Mouse (Mus musculus) forebrain, embryonic 12.5 days (tissue): Measurements from ENCODE around the gene Ubtd2. TPM values are rescaled to one million over a fixed set of nuclear protein-coding genes. Genes with fewer than 3 reads are reported as not detected.

Source experiments
- ATAC-seq: fragments of 200-750 bp; cut with Nextera tagmentation; 2 replicates; pipeline ENCODE4 v1.8.0; 2017; ENCODE audit warnings: moderate TSS enrichment; ENCODE audit not compliant: low FRiP score
- H3K27ac ChIP-seq: fragments of 300-500 bp; sonication (generic); 2 replicates; pipeline ENCODE4 v1.5.1; 2016; ENCODE audit warnings: mild to moderate bottlenecking
- H3K27me3 ChIP-seq: fragments of 300-500 bp; sonication (generic); 2 replicates; pipeline ENCODE4 v1.6.1; 2016; ENCODE audit warnings: mild to moderate bottlenecking
- H3K36me3 ChIP-seq: fragments of 300-500 bp; sonication (generic); replicated peaks from 2 replicates; pipeline ENCODE4 v1.6.1; 2016; ENCODE audit warnings: mild to moderate bottlenecking
- H3K4me1 ChIP-seq: fragments of 300-500 bp; sonication (generic); 2 replicates; pipeline ENCODE4 v1.6.1; 2016
- H3K4me2 ChIP-seq: fragments of 300-500 bp; sonication (generic); 2 replicates; pipeline ENCODE4 v1.6.1; 2016; ENCODE audit warnings: mild to moderate bottlenecking, moderate library complexity
- H3K4me3 ChIP-seq: fragments of 300-500 bp; sonication (generic); replicated peaks from 2 replicates; pipeline ENCODE4 v1.5.1; 2016; ENCODE audit warnings: mild to moderate bottlenecking
- H3K9ac ChIP-seq: fragments of 300-500 bp; sonication (generic); 2 replicates; pipeline ENCODE4 v1.6.1; 2016; ENCODE audit warnings: mild to moderate bottlenecking
- H3K9me3 ChIP-seq: fragments of 300-500 bp; sonication (generic); 2 replicates; pipeline ENCODE4 v1.6.1; 2016
- WGBS: fragments of 180-500 bp; shearing (Covaris S2); methylation state at CpG from one replicate; pipeline ENCODE4 v1.1.7; 2016; 5-methylcytosine and 5-hydroxymethylcytosine counted together
- polyA plus RNA-seq: library from polyadenylated mRNA; unstranded; fragments of >200 nt; fragmentation: Nextera tagmentation; extraction: Ambion mirVana; gene quantifications from 2 replicates; pipeline ENCODE4 v1.2.1, GENCODE M21; 2016

Gene Ubtd2
- polyA plus RNA-seq, 1 experiment from 2014 or later = 68.3 TPM

DNA sequence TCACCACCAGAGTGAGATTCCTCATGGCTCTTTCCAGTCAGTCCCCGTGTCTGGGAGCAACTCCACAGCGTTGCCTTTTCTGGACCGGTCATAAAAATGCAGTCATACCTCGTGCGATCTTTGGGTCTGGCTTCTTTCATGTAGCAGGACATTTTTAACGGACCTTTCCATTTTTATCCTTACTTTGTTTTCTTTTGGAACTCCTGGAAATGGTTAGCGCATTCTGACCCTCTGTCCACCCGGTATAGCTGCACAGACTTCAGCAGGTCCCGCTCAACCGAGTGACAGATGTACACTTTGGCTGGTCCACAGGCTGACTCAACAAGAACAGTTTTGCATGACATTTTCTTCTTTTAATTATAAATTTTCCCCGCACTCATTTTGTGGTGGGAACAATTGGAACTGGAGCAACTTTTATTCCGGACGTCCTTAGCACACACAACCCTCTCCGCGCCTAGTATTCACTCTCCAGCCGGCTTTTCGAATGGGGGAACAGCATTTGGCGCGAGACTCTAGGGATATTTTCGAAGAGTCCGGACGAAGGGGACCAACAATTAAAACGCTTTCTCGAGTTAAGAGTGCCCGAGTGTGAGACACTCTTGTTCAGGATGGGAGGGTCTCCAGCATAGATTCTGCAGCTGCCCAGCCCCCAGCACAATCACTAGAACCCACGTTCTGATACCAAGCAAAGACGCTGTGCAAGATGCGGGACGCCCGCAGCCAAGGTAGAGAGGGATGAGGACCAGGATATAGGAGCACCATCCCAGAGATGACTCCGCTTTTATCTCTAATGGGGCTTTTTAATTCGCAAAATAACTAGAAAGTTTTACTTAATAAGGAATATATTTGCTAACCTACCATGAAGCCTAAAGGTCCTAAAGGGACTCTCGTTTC, 76.9 kb downstream of the Ubtd2 start, which contains the start of gene Efcab9:
Gene Efcab9, minus strand, starts transcription at position 211 of the 894 bp plus-strand sequence.
- Histone ChIP-seq H3K9me3 (no peaks in the 10 kb centered on the region), H3K4me1 (peaks cover 24% of the 10 kb centered on the region), H3K36me3 (0 out of 2 replicates have a peak, but pooled peaks cover 6% of the 10 kb centered on the region), H3K9ac (peak within 1 kb of the TSS; percentile 71), H3K4me2 (peak within 1 kb of the TSS; percentile 99), H3K27me3 (peaks cover 49% of the 10 kb centered on the region), H3K27ac (no peak within 1 kb of the TSS), H3K4me3 (peak within 1 kb of the TSS; percentile 70)
- peak; percentile 24; the same call in 1 of the 2 replicates for ATAC-seq
- WGBS = 7% methylated on average over 33 of the region's 33 CpGs

DNA sequence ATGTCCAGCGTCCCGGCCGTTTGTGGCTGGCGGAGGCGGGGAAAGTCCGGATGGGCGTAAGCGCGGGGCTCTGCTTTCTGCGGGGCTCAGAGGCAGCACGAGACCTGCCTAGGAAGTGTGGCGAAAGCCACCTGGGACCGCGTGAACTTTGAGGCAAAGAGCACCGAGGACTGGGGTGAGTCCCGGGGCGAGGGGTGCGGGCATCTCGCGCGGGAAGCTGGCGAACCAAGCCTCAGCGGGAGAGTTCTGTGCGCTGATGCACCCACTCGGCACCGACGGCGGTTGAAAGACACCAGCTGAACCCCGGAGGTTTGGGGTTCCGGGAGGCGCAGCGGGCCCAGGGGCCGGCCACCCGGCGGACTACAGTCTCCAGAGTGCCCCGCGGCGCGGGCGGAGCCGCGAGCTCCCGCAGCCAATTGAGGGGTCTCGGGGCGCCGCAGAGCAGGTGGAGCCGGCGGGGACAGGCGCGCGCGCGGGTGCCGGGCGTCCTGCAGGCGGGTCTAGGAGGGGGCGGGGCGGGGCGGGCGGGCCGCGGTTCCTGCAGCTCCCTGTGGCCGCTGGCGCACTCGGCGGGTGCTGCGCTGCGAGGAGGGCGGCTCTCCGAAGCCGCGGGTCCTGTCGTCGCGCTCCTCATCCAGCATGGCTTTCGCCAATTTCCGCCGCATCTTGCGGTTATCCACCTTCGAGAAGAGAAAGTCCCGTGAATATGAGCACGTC, 77.8 kb downstream of the Ubtd2 start, which contains the start of gene Stk10:
Gene Stk10, plus strand, starts transcription at position 541 of the 717 bp plus-strand sequence.
- H3K9ac ChIP-seq = peak within 1 kb of the TSS; percentile 71
- peaks cover 32% of the 10 kb centered on the region for H3K4me1 ChIP-seq
- ATAC-seq = peak; percentile 92
- under 1% methylated on average over 60 of the region's 82 CpGs for WGBS
- peak within 1 kb of the TSS; percentile 99 for H3K4me2 ChIP-seq
- no peak within 1 kb of the TSS for H3K27ac ChIP-seq
- 0 out of 2 replicates have a peak, but pooled peaks cover 6% of the 10 kb centered on the region for H3K36me3 ChIP-seq
- H3K9me3 ChIP-seq = no peaks in the 10 kb centered on the region
- H3K4me3 ChIP-seq = peak within 1 kb of the TSS; percentile 70
- H3K27me3 ChIP-seq = peaks cover 51% of the 10 kb centered on the region

DNA sequence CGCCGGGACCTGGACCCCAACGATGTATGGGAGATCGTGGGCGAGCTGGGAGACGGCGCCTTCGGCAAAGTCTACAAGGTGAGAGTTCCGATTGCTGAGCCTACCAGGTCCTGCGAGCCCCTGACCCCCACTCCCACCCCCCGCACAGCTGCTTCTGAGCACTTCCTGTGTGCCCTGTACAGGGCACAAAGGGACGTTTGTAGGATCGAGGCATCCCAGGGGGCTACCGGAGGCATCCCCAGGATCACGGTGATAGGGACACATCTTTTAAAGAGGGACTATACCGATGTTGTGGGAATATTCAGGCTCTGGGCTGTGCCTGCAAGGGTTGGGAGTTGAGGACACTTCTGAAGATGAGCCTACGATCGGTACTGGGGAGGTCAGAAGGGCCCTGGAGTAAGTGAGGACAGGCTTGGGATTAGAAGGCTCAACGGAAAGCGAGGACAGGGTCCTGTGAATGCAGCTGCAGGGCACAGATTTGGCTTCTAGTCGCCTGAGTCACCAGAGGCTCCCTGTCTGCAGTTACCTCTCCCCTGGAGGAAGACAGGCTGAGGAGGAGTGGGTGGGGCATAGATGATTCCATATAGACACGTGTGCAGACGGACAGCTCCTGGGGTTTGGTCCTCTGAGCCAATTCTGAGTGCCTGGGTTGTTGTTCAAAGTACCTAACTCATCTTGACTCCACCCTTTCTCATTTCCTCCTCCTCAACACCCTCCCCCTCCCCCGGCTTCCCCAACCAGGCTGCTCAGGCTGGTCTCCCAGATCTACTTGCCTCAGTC, 78.5 kb downstream of the Ubtd2 start:
- peak overlapping the region; percentile 99 for H3K4me2 ChIP-seq
- no peaks in the 10 kb centered on the region for H3K36me3 ChIP-seq
- peak; percentile 40 for ATAC-seq
- peak overlapping the region; percentile 70 for H3K4me3 ChIP-seq
- H3K27ac ChIP-seq = no peak overlapping the region
- peaks cover 39% of the 10 kb centered on the region for H3K4me1 ChIP-seq
- WGBS = 1% methylated on average over 24 of the region's 24 CpGs
- no peaks in the 10 kb centered on the region for H3K9me3 ChIP-seq
- peak overlapping the region; percentile 71 for H3K9ac ChIP-seq
- H3K27me3 ChIP-seq = peaks cover 58% of the 10 kb centered on the region

DNA sequence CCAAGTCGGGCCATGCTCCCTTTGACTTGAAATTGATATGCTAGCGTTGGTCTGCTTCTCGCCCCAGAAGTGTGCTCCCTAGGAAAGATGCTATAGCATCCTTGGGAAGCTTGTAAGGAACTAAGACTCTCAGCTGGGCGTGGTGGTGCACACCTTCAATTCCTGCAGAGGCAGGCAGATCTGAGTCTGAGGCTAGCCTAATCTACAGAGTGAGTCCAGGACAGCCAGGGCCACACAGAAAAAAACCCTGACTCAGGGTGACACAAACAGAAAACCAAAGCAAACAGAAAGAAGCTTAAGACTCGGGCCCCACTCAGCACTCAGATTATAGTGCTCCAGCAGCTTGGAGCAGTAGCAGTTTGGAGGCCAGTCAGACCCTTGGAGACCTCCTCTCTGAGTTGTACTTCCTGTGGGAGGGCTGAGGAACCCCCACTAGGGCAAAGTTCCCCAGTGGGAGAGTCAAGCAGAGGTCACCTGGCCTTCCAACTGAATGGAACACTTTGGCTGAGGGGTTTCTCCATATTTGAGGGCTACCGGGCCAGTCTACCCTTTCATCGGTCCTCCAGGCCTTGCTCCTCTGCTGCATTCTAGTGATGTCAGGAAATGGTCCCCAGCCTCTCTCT, 79.4 kb downstream of the Ubtd2 start:
- Histone ChIP-seq H3K4me1 (peaks cover 39% of the 10 kb centered on the region), H3K4me3 (peak overlapping the region; percentile 70; the same call in 1 of the 2 replicates), H3K9me3 (no peaks in the 10 kb centered on the region), H3K36me3 (no peaks in the 10 kb centered on the region), H3K4me2 (peak overlapping the region; percentile 99), H3K9ac (no peak overlapping the region), H3K27ac (no peak overlapping the region), H3K27me3 (peaks cover 64% of the 10 kb centered on the region)
- 77% methylated on average over 7 of the region's 7 CpGs for WGBS
- ATAC-seq = no peak

DNA sequence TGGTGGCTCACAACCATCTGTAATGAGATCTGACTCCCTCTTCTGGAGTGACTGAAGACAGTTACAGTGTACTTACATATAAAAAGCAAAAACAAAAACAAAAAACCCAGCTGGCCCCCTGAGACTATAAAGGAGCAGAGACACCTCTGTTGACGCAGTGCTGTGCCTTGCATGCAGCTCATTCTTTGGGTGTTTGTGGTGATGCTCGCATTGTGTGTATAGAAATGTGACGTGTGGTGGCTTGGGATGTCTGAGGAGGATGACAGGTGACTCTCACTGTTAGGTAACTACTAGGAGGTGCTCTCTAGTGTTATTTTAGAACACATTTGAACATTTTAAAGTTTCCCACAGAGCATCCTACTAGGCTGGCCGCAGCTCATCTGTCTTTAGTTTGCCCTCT, 80.5 kb downstream of the Ubtd2 start:
- H3K4me1 ChIP-seq = peaks cover 39% of the 10 kb centered on the region
- no peak for ATAC-seq

DNA sequence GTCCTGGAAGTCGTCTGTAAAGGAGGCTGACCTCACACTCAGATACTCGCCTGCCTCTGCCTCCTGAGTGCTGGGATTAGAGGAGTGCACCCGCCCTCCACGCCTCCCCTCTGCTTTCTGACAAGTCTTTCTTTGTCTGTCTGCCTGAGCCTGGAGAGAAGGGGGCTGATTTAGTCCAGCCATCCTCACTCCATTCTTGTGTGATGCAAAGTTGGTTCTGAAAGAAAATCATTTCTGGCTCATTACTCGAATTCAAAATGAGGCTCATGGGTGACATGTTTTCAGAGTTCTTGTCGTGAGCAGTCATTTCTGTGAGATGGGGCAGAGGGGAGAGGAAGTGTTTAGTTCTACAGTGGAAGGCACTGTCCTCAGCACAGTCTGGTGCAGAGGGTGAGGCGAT, 81.8 kb downstream of the Ubtd2 start:
- no peak overlapping the region for H3K4me2 ChIP-seq
- H3K27me3 ChIP-seq = peaks cover 57% of the 10 kb centered on the region
- H3K27ac ChIP-seq = no peak overlapping the region; the same call in 1 of the 2 replicates
- H3K9ac ChIP-seq = no peak overlapping the region
- 14% methylated on average over 7 of the region's 7 CpGs for WGBS
- peak; percentile 54; the same call in 1 of the 2 replicates for ATAC-seq
- no peaks in the 10 kb centered on the region for H3K9me3 ChIP-seq
- H3K4me1 ChIP-seq = peaks cover 36% of the 10 kb centered on the region
- H3K4me3 ChIP-seq = no peak overlapping the region
- H3K36me3 ChIP-seq = no peaks in the 10 kb centered on the region

More for the DNA sequence above, 80.5 kb downstream of the Ubtd2 start:
- no peak overlapping the region for H3K9ac ChIP-seq
- H3K36me3 ChIP-seq = no peaks in the 10 kb centered on the region
- H3K9me3 ChIP-seq = no peaks in the 10 kb centered on the region
- no peak overlapping the region for H3K4me3 ChIP-seq
- no peak overlapping the region for H3K27ac ChIP-seq
- peaks cover 68% of the 10 kb centered on the region for H3K27me3 ChIP-seq
- 93% methylated on average over 4 of the region's 4 CpGs for WGBS
- no peak overlapping the region for H3K4me2 ChIP-seq

DNA sequence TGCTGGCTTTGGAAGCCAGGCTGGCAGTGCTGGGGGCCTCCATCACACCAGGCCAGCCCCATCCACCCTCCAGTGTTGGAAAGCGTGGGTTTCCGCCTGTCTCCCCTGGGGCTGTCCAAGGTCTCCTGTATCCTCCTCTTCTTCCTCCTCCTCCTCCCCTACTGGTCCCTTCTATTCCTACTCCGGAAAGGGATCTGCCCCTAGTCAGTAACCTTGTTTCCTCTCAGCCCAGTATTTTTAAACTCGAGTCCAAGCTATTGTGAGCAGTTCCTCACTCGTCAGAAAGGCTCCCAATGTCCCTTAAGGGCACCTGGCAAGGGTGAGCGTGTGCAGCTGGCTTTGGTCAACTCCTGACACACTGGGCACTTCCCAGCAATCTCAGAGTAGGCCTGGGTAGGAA, 83.3 kb downstream of the Ubtd2 start:
- no peak overlapping the region for H3K4me2 ChIP-seq
- H3K36me3 ChIP-seq = no peaks in the 10 kb centered on the region
- no peak for ATAC-seq
- H3K9ac ChIP-seq = no peak overlapping the region
- no peak overlapping the region for H3K4me3 ChIP-seq
- peaks cover 46% of the 10 kb centered on the region for H3K27me3 ChIP-seq
- no peak overlapping the region for H3K27ac ChIP-seq
- peaks cover 35% of the 10 kb centered on the region for H3K4me1 ChIP-seq
- H3K9me3 ChIP-seq = no peaks in the 10 kb centered on the region
- WGBS = 74% methylated on average over 6 of the region's 6 CpGs

DNA sequence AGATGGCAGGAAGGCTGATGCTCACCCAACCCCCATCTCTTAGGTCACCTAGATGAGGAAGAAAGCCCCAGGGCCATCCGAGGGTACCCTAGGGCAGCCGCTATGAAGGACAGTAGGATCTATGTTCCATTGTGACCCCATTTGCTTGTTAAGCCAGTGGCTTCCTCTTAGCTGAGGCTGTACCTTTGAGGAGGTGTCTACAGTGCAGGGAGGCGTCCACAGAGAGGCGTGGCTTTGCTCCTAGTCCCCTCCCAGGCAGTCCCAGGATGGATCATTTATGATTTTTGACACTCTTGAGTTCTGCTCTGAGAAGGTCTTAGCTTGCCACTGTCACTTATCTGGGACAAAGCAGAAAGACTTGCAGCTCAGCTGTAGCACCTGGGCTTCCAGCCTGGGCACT, 83.7 kb downstream of the Ubtd2 start:
- Histone ChIP-seq H3K36me3 (no peaks in the 10 kb centered on the region), H3K4me1 (peaks cover 31% of the 10 kb centered on the region), H3K9ac (no peak overlapping the region), H3K9me3 (no peaks in the 10 kb centered on the region), H3K4me3 (no peak overlapping the region), H3K4me2 (no peak overlapping the region), H3K27me3 (peaks cover 43% of the 10 kb centered on the region), H3K27ac (no peak overlapping the region)
- ATAC-seq = no peak
- WGBS = 90% methylated on average over 4 of the region's 4 CpGs

DNA sequence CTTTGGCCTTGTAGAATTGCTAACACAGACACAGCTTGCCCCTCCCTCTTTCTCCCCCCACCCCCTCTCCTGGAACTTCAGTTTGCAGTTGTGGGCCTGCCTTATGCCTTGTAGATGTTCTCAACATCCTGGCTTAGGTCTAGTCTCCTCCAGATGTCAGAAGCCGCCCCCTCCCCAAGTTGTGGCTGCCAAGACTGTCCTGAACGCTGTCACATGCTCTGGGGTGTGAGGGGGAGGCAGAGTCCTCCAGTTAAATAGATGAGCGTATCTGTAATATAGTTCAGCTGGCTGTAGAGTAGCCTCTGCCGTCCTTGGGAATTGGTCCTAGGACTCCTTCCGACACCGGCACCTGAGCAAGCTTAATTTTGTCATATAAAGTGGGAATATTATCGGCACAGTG, 84.5 kb downstream of the Ubtd2 start:
- Histone ChIP-seq H3K9ac (no peak overlapping the region), H3K4me1 (peaks cover 26% of the 10 kb centered on the region)
- 92% methylated on average over 7 of the region's 7 CpGs for whole genome bisulfite sequencing

DNA sequence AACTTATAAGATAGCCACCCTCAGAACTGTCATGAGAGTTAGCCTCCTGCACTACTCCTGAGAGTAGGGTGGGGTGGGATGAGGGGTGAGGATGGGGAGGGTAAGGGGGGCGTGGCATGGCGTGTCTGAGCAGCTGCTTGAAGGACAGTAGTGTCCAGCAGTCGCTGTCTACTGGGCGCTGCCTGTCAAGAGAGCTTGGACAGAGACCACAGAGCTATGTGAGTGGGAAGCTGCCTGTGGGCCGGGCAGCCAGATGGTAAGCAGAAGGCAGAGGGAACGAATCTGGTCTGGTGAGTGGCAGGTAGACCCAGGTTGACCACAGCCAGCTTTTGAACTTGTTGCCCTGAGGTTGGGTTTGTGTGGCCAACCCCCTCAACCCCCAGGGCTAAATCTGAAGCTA, 85.3 kb downstream of the Ubtd2 start:
- WGBS = 90% methylated on average over 6 of the region's 6 CpGs
- Histone ChIP-seq H3K27me3 (peaks cover 27% of the 10 kb centered on the region), H3K9me3 (no peaks in the 10 kb centered on the region), H3K4me1 (peaks cover 26% of the 10 kb centered on the region), H3K36me3 (no peaks in the 10 kb centered on the region), H3K4me3 (no peak overlapping the region), H3K27ac (no peak overlapping the region), H3K4me2 (no peak overlapping the region), H3K9ac (no peak overlapping the region)
- ATAC-seq = no peak

More for the DNA sequence above, 84.5 kb downstream of the Ubtd2 start:
- H3K27me3 ChIP-seq = peaks cover 35% of the 10 kb centered on the region
- H3K4me3 ChIP-seq = no peak overlapping the region
- no peak overlapping the region for H3K27ac ChIP-seq
- H3K4me2 ChIP-seq = no peak overlapping the region
- no peaks in the 10 kb centered on the region for H3K9me3 ChIP-seq
- no peaks in the 10 kb centered on the region for H3K36me3 ChIP-seq
- no peak for ATAC-seq

DNA sequence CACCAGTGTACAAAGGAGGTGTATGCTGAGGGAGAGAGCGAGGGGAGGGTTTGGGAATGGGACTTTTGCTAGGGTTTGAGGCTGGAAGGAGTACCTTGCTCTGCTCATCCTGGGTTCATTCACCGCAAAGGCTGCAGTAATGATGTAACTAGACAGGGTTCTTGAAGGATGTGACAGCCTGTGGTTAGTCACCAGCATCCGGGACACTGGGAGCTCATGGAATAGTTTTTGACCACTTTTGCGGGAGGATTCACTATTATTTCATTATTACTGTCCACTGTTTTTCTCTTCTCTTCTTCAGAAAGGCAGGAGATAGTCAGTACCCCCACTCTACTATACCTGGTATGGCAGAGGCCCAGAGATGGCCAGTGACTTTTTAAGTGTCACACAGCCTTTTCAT, 87.0 kb downstream of the Ubtd2 start:
- Histone ChIP-seq H3K4me2 (no peak overlapping the region), H3K4me1 (peaks cover 21% of the 10 kb centered on the region), H3K9me3 (no peaks in the 10 kb centered on the region), H3K4me3 (no peak overlapping the region), H3K27me3 (peaks cover 25% of the 10 kb centered on the region), H3K36me3 (no peaks in the 10 kb centered on the region), H3K9ac (no peak overlapping the region), H3K27ac (no peak overlapping the region)
- WGBS = 93% methylated on average over 4 of the region's 4 CpGs
- no peak for ATAC-seq
